Mouse (Mus musculus): ENCODE data around the gene Pafah1b1. TPM values are rescaled to one million over a fixed set of nuclear protein-coding genes. Genes with fewer than 3 reads are reported as not detected.

Gene Pafah1b1
- polyA plus RNA-seq, 1 experiment from 2014 or later: 59.3 TPM

DNA sequence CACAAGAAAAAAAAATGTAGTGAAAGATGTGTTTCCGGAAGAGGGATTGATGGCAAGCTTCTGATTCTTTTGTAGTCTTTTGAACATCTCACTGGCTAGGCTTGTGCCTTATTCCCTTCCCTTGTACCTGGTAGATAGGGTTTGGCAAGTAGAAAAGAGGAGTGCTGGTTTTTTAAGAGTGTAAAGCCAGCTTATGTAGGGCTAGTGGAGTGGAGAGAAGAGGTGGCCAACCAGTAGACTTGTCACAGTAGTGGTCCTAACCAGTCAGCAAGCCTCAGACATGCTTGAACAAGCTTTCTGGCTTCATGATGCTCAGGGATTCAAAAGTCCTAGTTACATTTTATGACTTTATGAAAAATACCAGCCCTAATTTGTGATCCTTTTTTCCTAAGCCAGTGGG, 53.5 kb downstream of the Pafah1b1 start:
- no peak overlapping the region for H3K4me3 ChIP-seq (ENCODE audit: low read depth, low read length)
- H3K27me3 ChIP-seq (replicated peaks; ENCODE audit: control insufficient read depth, insufficient read depth, low read length): no peaks in the 10 kb centered on the region
- no peak overlapping the region for H3K4me2 ChIP-seq
- no peaks in the 10 kb centered on the region for H3K9me3 ChIP-seq (ENCODE audit: control insufficient read depth, low read length)
- ATAC-seq (replicated peaks; ENCODE audit: low FRiP score): no peak
- no peak overlapping the region for H3K9ac ChIP-seq (ENCODE audit: low read depth, low read length)
- no peak overlapping the region for H3K27ac ChIP-seq (ENCODE audit: low read depth, low read length)
- H3K4me1 ChIP-seq (replicated peaks; ENCODE audit: control insufficient read depth, insufficient read depth, low read length): peaks cover 12% of the 10 kb centered on the region
- H3K36me3 ChIP-seq (ENCODE audit: control insufficient read depth, insufficient read depth, low read length): peaks cover 29% of the 10 kb centered on the region
- WGBS: 84% methylated on average over 1 of the region's 1 CpGs
- no peak for DNase-seq (ENCODE audit: low spot score)

DNA sequence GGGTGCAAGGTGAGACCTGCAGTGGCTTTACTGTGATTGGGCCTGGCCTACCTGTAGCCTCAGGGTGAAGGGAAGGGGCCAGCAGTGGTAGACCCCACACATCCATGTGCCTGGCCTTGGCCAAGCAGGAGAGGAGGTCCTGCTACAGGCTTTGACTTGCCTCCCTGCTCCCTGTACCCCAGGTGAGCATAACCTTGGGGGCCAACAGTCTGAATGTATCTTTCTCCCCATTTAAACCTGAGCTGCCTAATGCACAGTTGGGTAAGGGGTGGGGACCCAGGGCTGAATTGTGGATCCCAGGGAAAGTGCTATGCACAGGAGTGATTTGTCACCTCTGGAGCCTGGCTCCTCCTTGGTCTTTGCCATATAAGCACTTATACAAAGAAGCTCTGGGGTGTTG, 54.3 kb downstream of the Pafah1b1 start:
- Histone ChIP-seq H3K9ac (ENCODE audit: low read depth, low read length) (no peak overlapping the region), H3K36me3 (ENCODE audit: control insufficient read depth, insufficient read depth, low read length) (peaks cover 34% of the 10 kb centered on the region), H3K4me3 (ENCODE audit: low read depth, low read length) (no peak overlapping the region), H3K4me2 (no peak overlapping the region), H3K27me3 (replicated peaks; ENCODE audit: control insufficient read depth, insufficient read depth, low read length) (no peaks in the 10 kb centered on the region), H3K9me3 (ENCODE audit: control insufficient read depth, low read length) (no peaks in the 10 kb centered on the region), H3K27ac (ENCODE audit: low read depth, low read length) (no peak overlapping the region), H3K4me1 (replicated peaks; ENCODE audit: control insufficient read depth, insufficient read depth, low read length) (peaks cover 12% of the 10 kb centered on the region)
- DNase-seq (ENCODE audit: low spot score): no peak
- no peak for ATAC-seq (replicated peaks; ENCODE audit: low FRiP score)

DNA sequence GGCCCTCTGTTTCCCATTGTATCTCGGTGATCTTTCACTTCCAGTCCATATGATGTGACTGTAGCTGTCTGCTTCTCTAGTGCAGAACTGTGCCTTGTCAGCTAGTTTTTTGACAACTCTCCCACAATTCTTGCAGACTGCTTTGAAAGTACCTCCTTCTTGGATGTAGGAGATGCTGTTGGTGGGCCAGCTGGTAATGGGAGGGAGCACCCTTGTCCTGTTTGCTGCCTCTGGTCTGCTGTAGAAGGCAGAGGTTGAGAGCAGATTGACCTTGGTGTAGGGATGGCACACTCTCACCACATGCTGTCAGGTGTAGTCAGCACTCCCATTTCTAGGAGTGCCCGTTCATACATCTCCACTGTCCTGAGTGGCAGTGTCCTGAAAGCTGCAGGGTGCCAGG, 55.5 kb downstream of the Pafah1b1 start:
- Histone ChIP-seq H3K27ac (ENCODE audit: low read depth, low read length) (no peak overlapping the region), H3K4me2 (no peak overlapping the region), H3K27me3 (replicated peaks; ENCODE audit: control insufficient read depth, insufficient read depth, low read length) (no peaks in the 10 kb centered on the region), H3K36me3 (ENCODE audit: control insufficient read depth, insufficient read depth, low read length) (peaks cover 37% of the 10 kb centered on the region), H3K4me3 (ENCODE audit: low read depth, low read length) (no peak overlapping the region), H3K4me1 (replicated peaks; ENCODE audit: control insufficient read depth, insufficient read depth, low read length) (peaks cover 6% of the 10 kb centered on the region), H3K9ac (ENCODE audit: low read depth, low read length) (no peak overlapping the region), H3K9me3 (ENCODE audit: control insufficient read depth, low read length) (no peaks in the 10 kb centered on the region)
- DNase-seq (ENCODE audit: low spot score): no peak
- 80% methylated on average over 2 of the region's 2 CpGs for WGBS
- ATAC-seq (replicated peaks; ENCODE audit: low FRiP score): no peak

DNA sequence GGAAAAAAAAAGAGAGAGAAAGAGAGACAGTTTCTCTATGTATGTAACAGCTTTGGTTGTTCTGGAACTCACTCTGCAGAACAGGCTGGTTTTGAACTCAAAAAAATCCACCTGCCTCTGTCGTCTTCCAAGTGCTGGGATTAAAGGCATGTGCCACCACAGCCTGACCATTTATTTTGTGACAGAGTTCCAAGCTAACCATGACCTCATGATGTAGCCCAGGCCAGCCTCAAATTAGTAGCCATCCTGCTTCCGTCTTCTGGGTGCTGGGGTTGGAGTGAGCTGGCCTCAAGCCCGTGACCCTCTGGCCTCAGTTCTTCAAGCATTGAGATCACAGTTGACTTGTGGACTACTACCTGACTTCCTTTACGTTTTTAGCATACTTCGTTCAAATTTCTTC, 56.0 kb downstream of the Pafah1b1 start:
- Histone ChIP-seq H3K9ac (ENCODE audit: low read depth, low read length) (no peak overlapping the region), H3K9me3 (ENCODE audit: control insufficient read depth, low read length) (no peaks in the 10 kb centered on the region), H3K27me3 (replicated peaks; ENCODE audit: control insufficient read depth, insufficient read depth, low read length) (no peaks in the 10 kb centered on the region), H3K4me2 (no peak overlapping the region), H3K36me3 (ENCODE audit: control insufficient read depth, insufficient read depth, low read length) (peaks cover 41% of the 10 kb centered on the region), H3K4me3 (ENCODE audit: low read depth, low read length) (no peak overlapping the region), H3K27ac (ENCODE audit: low read depth, low read length) (no peak overlapping the region), H3K4me1 (replicated peaks; ENCODE audit: control insufficient read depth, insufficient read depth, low read length) (peaks cover 6% of the 10 kb centered on the region; the same call in 1 of the 2 replicates)
- no peak for DNase-seq (ENCODE audit: low spot score)
- WGBS: 93% methylated on average over 5 of the region's 5 CpGs
- no peak for ATAC-seq (replicated peaks; ENCODE audit: low FRiP score)

DNA sequence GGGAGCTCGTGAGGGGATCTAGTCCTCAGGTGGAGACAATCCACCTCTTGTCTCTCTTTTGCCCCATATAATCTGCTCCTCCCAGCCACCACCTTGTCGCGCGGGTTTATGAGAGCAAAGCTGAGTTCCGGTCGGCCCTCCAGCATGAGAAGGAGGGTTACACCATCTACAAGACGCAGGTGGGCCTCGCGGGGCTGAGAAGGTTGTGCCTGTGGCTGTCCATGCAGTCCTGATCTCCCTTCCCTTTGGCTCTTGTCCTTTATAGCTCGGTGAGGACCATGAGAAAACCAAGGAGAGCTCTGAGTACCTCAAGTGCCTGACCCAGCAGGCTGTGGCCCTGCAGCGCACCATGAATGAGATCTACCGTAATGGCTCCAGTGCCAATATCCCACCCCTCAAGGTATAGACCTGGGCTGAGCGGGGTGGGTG, 56.9 kb downstream of the Pafah1b1 start:
- Histone ChIP-seq H3K9ac (ENCODE audit: low read depth, low read length) (no peak overlapping the region), H3K27me3 (replicated peaks; ENCODE audit: control insufficient read depth, insufficient read depth, low read length) (no peaks in the 10 kb centered on the region), H3K4me2 (no peak overlapping the region), H3K9me3 (ENCODE audit: control insufficient read depth, low read length) (no peaks in the 10 kb centered on the region), H3K4me3 (ENCODE audit: low read depth, low read length) (no peak overlapping the region), H3K4me1 (replicated peaks; ENCODE audit: control insufficient read depth, insufficient read depth, low read length) (no peaks in the 10 kb centered on the region), H3K27ac (ENCODE audit: low read depth, low read length) (no peak overlapping the region), H3K36me3 (ENCODE audit: control insufficient read depth, insufficient read depth, low read length) (peaks cover 44% of the 10 kb centered on the region)
- ATAC-seq (replicated peaks; ENCODE audit: low FRiP score) (no peak), DNase-seq (ENCODE audit: low spot score) (no peak)
- WGBS: 89% methylated on average over 13 of the region's 13 CpGs

DNA sequence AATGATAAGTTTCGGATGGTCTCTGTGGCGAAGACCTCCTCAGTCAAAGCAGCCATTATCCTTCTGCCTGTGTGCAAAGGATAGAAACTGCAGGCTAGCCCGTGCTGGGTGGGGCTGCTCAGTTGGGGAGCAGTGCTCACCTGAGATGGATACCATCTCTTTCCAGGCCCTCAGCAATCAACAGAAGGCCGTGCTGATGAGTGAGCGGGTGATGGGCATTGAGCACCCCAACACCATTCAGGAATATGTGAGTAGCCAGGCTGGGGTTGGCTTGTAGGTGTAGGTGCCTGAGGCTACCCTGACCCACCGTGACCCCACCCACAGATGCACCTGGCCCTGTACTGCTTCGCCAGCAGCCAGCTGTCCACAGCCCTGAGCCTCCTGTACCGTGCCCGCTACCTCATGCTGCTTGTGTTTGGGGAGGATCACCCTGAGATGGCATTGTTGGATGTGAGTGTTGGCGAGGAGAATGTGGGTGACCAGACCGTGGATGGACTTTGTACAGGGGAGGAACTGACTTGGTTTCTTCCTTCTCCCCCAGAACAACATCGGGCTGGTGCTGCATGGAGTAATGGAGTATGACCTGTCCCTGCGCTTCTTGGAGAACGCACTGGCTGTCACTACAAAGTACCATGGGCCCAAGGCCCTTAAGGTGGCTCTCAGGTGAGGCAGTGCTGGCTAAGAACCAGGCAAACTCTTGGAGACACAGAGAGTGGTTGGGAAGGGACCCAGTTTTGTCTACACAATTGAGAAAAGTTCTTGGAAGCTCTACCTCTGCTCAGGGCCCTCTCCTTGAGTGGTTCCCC, 57.5 kb downstream of the Pafah1b1 start:
- no peak overlapping the region for H3K27ac ChIP-seq (ENCODE audit: low read depth, low read length)
- H3K36me3 ChIP-seq (ENCODE audit: control insufficient read depth, insufficient read depth, low read length): peaks cover 50% of the 10 kb centered on the region
- WGBS: 93% methylated on average over 14 of the region's 14 CpGs
- H3K27me3 ChIP-seq (replicated peaks; ENCODE audit: control insufficient read depth, insufficient read depth, low read length): no peaks in the 10 kb centered on the region
- no peaks in the 10 kb centered on the region for H3K4me1 ChIP-seq (replicated peaks; ENCODE audit: control insufficient read depth, insufficient read depth, low read length)
- H3K9me3 ChIP-seq (ENCODE audit: control insufficient read depth, low read length): no peaks in the 10 kb centered on the region
- no peak for ATAC-seq (replicated peaks; ENCODE audit: low FRiP score)
- H3K4me2 ChIP-seq: no peak overlapping the region
- no peak overlapping the region for H3K9ac ChIP-seq (ENCODE audit: low read depth, low read length)
- DNase-seq (ENCODE audit: low spot score): no peak
- no peak overlapping the region for H3K4me3 ChIP-seq (ENCODE audit: low read depth, low read length)

DNA sequence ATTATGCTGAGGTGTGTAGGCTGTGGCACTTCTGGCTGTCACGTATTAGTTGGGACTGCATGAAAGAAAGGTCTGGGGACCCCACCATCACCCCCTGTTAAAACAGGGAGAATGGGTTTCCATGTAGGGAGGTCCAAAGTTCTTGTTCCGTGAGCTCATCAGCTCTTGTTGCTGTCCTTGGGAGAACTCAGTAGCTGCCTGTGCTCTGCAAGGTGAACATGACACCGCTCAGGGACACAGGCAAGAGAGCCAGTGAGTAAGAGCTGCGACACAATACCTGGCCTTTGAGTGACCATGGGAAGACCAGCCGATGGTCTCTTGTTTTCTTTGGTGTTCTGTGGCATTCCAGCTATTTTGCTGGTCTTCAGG, 58.2 kb downstream of the Pafah1b1 start:
- H3K9ac ChIP-seq (ENCODE audit: low read depth, low read length): no peak overlapping the region
- no peak overlapping the region for H3K27ac ChIP-seq (ENCODE audit: low read depth, low read length)
- no peak overlapping the region for H3K4me2 ChIP-seq
- H3K4me3 ChIP-seq (ENCODE audit: low read depth, low read length): no peak overlapping the region
- 88% methylated on average over 5 of the region's 5 CpGs for WGBS
- DNase-seq (ENCODE audit: low spot score): no peak
- H3K36me3 ChIP-seq (ENCODE audit: control insufficient read depth, insufficient read depth, low read length): peaks cover 58% of the 10 kb centered on the region
- H3K4me1 ChIP-seq (replicated peaks; ENCODE audit: control insufficient read depth, insufficient read depth, low read length): no peaks in the 10 kb centered on the region
- H3K9me3 ChIP-seq (ENCODE audit: control insufficient read depth, low read length): no peaks in the 10 kb centered on the region
- H3K27me3 ChIP-seq (replicated peaks; ENCODE audit: control insufficient read depth, insufficient read depth, low read length): no peaks in the 10 kb centered on the region
- ATAC-seq (replicated peaks; ENCODE audit: low FRiP score): no peak

DNA sequence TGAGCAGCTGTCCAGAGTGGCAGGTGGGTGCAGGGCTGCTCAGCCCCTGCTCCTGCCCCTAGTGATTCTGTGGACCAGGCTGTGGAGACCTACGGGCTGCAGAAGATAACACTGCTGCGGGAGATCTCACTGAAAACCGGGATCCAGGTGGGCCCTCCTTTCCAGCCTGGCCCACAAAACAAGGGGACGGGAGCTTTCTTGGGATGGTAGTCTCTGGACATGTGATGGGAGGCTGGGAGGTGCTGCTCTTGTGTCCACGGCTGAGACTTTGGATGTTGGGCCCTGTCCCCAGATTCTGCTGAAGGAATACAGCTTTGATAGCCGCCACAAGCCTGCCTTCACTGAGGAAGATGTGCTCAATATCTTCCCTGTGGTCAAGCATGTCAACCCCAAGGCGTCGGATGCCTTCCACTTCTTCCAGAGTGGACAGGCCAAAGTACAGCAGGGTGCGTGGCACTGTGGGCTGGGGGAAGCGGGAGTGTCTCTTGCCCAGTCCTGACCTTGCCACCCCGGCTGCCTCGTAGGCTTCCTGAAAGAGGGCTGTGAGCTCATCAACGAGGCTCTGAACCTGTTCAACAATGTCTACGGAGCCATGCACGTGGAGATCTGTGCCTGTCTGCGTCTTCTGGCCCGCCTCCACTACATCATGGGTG, 58.7 kb downstream of the Pafah1b1 start:
- H3K4me3 ChIP-seq (ENCODE audit: low read depth, low read length): no peak overlapping the region
- no peak overlapping the region for H3K9ac ChIP-seq (ENCODE audit: low read depth, low read length)
- no peak overlapping the region for H3K27ac ChIP-seq (ENCODE audit: low read depth, low read length)
- H3K27me3 ChIP-seq (replicated peaks; ENCODE audit: control insufficient read depth, insufficient read depth, low read length): no peaks in the 10 kb centered on the region
- no peaks in the 10 kb centered on the region for H3K9me3 ChIP-seq (ENCODE audit: control insufficient read depth, low read length)
- no peak overlapping the region for H3K4me2 ChIP-seq
- ATAC-seq (replicated peaks; ENCODE audit: low FRiP score) (no peak), DNase-seq (ENCODE audit: low spot score) (no peak)
- H3K36me3 ChIP-seq (ENCODE audit: control insufficient read depth, insufficient read depth, low read length): peaks cover 61% of the 10 kb centered on the region
- WGBS: 93% methylated on average over 17 of the region's 17 CpGs
- no peaks in the 10 kb centered on the region for H3K4me1 ChIP-seq (replicated peaks; ENCODE audit: control insufficient read depth, insufficient read depth, low read length)

DNA sequence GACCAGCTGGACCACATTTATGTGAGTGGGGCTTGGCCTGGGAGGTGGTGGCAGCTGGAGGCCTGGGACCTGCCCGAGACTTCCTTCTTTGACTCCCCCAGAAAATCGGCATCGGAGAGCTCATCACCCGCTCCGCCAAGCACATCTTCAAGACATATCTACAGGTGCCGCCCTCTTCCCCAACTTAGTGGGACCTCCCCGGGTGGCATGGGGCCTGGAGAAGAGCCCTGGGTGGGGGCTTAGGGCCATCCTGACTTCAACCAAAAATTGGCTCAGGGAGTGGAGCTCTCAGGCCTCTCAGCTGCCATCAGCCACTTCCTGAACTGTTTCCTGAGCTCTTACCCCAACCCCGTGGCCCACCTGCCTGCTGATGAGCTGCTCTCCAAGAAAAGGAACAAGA, 59.6 kb downstream of the Pafah1b1 start:
- ATAC-seq (replicated peaks; ENCODE audit: low FRiP score) (no peak), DNase-seq (ENCODE audit: low spot score) (no peak)
- 86% methylated on average over 8 of the region's 8 CpGs for WGBS

More for the DNA sequence above, 59.6 kb downstream of the Pafah1b1 start:
- H3K27me3 ChIP-seq (replicated peaks; ENCODE audit: control insufficient read depth, insufficient read depth, low read length): no peaks in the 10 kb centered on the region
- no peak overlapping the region for H3K4me3 ChIP-seq (ENCODE audit: low read depth, low read length)
- H3K4me2 ChIP-seq: no peak overlapping the region
- no peaks in the 10 kb centered on the region for H3K4me1 ChIP-seq (replicated peaks; ENCODE audit: control insufficient read depth, insufficient read depth, low read length)
- H3K36me3 ChIP-seq (ENCODE audit: control insufficient read depth, insufficient read depth, low read length): peaks cover 69% of the 10 kb centered on the region
- H3K27ac ChIP-seq (ENCODE audit: low read depth, low read length): no peak overlapping the region
- H3K9ac ChIP-seq (ENCODE audit: low read depth, low read length): no peak overlapping the region
- no peaks in the 10 kb centered on the region for H3K9me3 ChIP-seq (ENCODE audit: control insufficient read depth, low read length)
